Mouse (Mus musculus) midbrain, embryonic 14.5 days (tissue): ENCODE data around the gene Aknad1. TPM values are rescaled to one million over a fixed set of nuclear protein-coding genes. Genes with fewer than 3 reads are reported as not detected.

Experiments used
- ATAC-seq: fragments of 200-750 bp; cut with Nextera tagmentation; 2 replicates; pipeline ENCODE4 v1.8.0; 2017; ENCODE audit warnings: moderate number of reproducible peaks, moderate library complexity; ENCODE audit not compliant: low FRiP score, low TSS enrichment
- DNase-seq: peaks from one replicate; pipeline ENCODE4 v3.0.0-alpha.2; 2015
- H3K27ac ChIP-seq: fragments of 300-500 bp; sonication (generic); replicated peaks from 2 replicates; pipeline ENCODE4 v1.5.1; 2014; ENCODE audit warnings: mild to moderate bottlenecking, low read depth, low read length, moderate library complexity
- H3K27me3 ChIP-seq: fragments of 300-500 bp; sonication (generic); 2 replicates; pipeline ENCODE4 v1.6.1; 2014; ENCODE audit warnings: low read length, control low read depth, mixed read lengths; ENCODE audit not compliant: control insufficient read depth, insufficient read depth
- H3K36me3 ChIP-seq: fragments of 300-500 bp; sonication (generic); 2 replicates; pipeline ENCODE4 v1.6.1; 2014; ENCODE audit warnings: low read length, control low read depth; ENCODE audit not compliant: control insufficient read depth, insufficient read depth
- H3K4me1 ChIP-seq: fragments of 300-500 bp; sonication (generic); 2 replicates; pipeline ENCODE4 v1.6.1; 2014; ENCODE audit warnings: mild to moderate bottlenecking, antibody characterized with exemption, low read length, control low read depth; ENCODE audit not compliant: control insufficient read depth, insufficient read depth
- H3K4me2 ChIP-seq: fragments of 300-500 bp; sonication (generic); 2 replicates; pipeline ENCODE4 v1.6.1; 2014; ENCODE audit warnings: mild to moderate bottlenecking, low read length, moderate library complexity
- H3K4me3 ChIP-seq: fragments of 300-500 bp; sonication (generic); replicated peaks from 2 replicates; pipeline ENCODE4 v1.5.1; 2014; ENCODE audit warnings: low read depth, low read length
- H3K9ac ChIP-seq: fragments of 300-500 bp; sonication (generic); replicated peaks from 2 replicates; pipeline ENCODE4 v1.6.1; 2014; ENCODE audit warnings: mild to moderate bottlenecking, low read length, moderate library complexity
- H3K9me3 ChIP-seq: fragments of 300-500 bp; sonication (generic); 2 replicates; pipeline ENCODE4 v1.6.1; 2016; ENCODE audit warnings: low read length, control low read depth, mixed read lengths; ENCODE audit not compliant: control insufficient read depth
- WGBS: fragments of 180-500 bp; shearing (Covaris S2); extraction: QIAGEN DNeasy Blood & Tissue Kit; methylation state at CpG from one replicate; pipeline ENCODE4 v1.1.7; 2014; 5-methylcytosine and 5-hydroxymethylcytosine counted together
- polyA plus RNA-seq: library from polyadenylated mRNA; unstranded; fragments of >200 nt; fragmentation: Nextera tagmentation; extraction: Ambion mirVana; gene quantifications from 2 replicates; pipeline ENCODE4 v1.2.1, GENCODE M21; 2014

Gene Aknad1
- polyA plus RNA-seq, 1 experiment from 2014 or later = not detected

DNA sequence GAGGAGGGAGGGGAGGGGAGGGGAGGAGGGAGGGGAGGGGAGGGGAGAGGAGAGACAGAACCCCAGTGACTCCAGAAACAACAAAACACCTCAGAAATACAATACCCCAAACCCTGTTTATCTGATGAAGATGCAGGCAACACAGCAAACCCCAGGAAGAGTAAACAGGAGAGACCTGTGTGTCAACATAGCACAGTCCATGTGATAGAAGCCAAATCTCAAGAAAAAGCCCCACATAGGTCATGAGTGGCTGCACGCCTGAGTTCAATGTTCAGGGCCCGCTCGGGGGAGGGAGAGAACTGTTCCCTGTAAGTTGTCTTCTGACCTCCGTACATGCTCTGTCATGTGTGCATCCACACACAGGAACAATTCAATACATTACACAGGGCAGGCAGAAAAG is 56.9 kb downstream of the Aknad1 start:
- H3K9ac ChIP-seq = no peak overlapping the region
- H3K36me3 ChIP-seq = peaks cover 42% of the 10 kb centered on the region
- H3K9me3 ChIP-seq = no peaks in the 10 kb centered on the region
- no peaks in the 10 kb centered on the region for H3K4me1 ChIP-seq
- 92% methylated on average over 4 of the region's 4 CpGs for WGBS
- ATAC-seq = no peak
- no peaks in the 10 kb centered on the region for H3K27me3 ChIP-seq
- no peak overlapping the region for H3K4me2 ChIP-seq
- no peak overlapping the region for H3K4me3 ChIP-seq
- no peak for DNase-seq
- H3K27ac ChIP-seq = no peak overlapping the region

DNA sequence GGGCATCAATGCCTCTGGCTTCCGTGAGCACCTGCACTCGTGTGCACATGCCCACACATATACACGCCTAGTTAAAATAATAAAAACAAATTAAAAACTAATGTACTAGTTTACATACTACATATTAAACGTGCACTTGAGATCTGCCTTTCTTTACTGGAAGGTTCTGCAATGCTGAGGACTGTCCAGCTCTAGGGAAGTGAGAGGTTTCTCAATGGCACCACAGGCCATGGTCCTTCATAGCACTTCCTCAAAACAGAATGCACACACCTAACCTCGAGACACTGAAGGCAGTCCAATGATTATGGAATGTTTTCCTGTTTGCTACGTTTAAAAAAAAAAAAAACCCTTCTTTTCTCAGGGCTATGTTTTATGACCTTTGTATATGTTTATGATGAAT is 58.3 kb downstream of the Aknad1 start:
- Histone ChIP-seq H3K4me3 (no peak overlapping the region), H3K4me2 (no peak overlapping the region), H3K36me3 (peaks cover 44% of the 10 kb centered on the region), H3K27me3 (no peaks in the 10 kb centered on the region), H3K27ac (no peak overlapping the region), H3K9me3 (no peaks in the 10 kb centered on the region), H3K4me1 (no peaks in the 10 kb centered on the region), H3K9ac (no peak overlapping the region)
- no peak for DNase-seq
- no peak for ATAC-seq
- WGBS = 95% methylated on average over 6 of the region's 6 CpGs

DNA sequence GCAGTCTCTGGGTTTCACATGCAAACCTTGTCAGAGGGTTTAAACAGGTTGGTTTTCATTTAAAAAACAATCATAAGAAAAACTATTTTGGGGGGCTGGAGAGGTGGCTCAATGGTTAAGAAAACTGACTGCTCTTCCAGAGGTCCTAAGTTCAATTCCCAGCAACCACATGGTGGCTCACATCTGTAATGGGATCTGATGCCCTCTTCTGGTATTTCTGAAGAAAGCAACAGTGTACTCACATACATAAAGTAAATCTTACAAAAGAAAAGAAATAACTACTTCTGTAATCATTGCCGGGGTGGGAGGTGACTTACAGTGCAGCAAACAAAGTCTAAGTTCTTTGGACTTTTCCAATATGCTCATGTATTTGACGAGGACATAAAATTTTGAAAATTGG is 58.9 kb downstream of the Aknad1 start:
- H3K4me1 ChIP-seq = no peaks in the 10 kb centered on the region
- 89% methylated on average over 2 of the region's 2 CpGs for WGBS

DNA sequence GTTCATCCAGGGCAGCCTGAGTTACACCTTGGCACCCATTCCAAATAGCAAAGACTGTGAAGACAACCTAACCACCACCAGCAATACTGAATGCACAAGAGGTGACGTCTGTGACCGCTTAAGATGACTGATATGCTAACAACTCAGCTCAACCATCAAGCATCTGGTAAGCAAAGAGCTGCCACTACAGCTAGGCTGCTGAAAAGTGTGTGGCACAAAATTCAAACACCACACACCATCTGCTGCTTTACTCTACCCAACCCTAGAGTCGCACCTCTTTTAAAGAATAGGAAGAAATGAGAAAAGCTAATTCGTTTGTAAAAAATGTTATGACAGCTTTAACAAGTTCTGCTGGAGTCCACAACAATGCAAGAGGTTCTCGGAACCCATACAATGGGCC is 66.2 kb downstream of the Aknad1 start:
- Histone ChIP-seq H3K4me1 (no peaks in the 10 kb centered on the region), H3K9me3 (no peaks in the 10 kb centered on the region), H3K27me3 (no peaks in the 10 kb centered on the region), H3K4me3 (no peak overlapping the region), H3K36me3 (peaks cover 22% of the 10 kb centered on the region), H3K27ac (no peak overlapping the region), H3K4me2 (no peak overlapping the region), H3K9ac (no peak overlapping the region)
- DNase-seq (no peak), ATAC-seq (no peak)
- WGBS = 92% methylated on average over 5 of the region's 5 CpGs

More for the DNA sequence above, 58.9 kb downstream of the Aknad1 start:
- no peak for ATAC-seq
- Histone ChIP-seq H3K4me2 (no peak overlapping the region), H3K27me3 (no peaks in the 10 kb centered on the region), H3K36me3 (peaks cover 44% of the 10 kb centered on the region), H3K4me3 (no peak overlapping the region), H3K9ac (no peak overlapping the region), H3K9me3 (no peaks in the 10 kb centered on the region), H3K27ac (no peak overlapping the region)
- DNase-seq = no peak

DNA sequence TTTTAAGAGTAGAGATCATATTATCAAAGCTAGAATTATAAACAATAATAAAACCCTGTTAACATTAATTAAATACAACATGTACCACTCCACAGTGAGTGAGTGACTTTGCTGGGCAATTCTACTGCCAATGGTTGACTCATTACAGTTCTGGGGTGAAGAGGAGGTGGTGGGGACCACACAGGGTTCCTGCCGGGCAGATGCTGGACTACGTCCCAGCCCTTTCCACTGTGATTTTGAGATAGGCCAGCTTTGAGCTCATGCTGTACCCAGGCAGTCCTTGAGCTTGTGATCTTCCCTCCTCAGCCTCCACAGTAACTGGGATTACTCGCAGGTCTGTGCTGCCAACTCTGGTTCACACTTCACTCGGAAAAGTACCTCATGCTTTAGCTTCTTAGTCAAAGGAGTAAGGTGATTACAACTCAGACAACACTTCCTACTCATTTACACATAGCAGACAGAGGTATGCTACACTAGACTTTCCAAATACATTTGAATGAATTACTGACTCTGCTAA is 71.3 kb downstream of the Aknad1 start:
- no peak for DNase-seq
- no peak overlapping the region for H3K9ac ChIP-seq
- no peak overlapping the region for H3K4me3 ChIP-seq
- H3K27ac ChIP-seq = no peak overlapping the region
- H3K4me2 ChIP-seq = no peak overlapping the region
- no peaks in the 10 kb centered on the region for H3K4me1 ChIP-seq
- 0 out of 2 replicates have a peak, but pooled peaks cover 6% of the 10 kb centered on the region for H3K36me3 ChIP-seq
- no peak for ATAC-seq
- H3K27me3 ChIP-seq = no peaks in the 10 kb centered on the region
- 90% methylated on average over 4 of the region's 4 CpGs for WGBS
- no peaks in the 10 kb centered on the region for H3K9me3 ChIP-seq

DNA sequence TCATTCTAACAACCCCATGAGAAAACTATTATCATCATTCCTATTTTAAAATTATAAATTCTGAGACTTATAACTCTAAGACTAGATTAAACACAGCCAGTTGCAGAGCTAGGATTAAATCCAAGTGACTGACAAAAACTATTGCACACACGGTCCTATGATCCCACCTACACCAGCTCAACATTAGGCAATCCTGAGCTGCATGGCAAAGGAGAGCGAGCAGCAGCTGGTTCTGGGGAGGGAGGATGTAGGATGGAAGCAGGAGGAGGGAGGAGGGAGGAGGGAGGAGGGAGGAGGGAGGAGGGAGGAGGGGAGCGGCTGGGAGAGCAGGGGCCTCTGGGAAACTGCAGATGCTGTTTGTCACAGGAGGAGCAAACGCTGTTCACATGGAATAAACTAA is 76.2 kb downstream of the Aknad1 start:
- no peak overlapping the region for H3K4me2 ChIP-seq
- H3K4me3 ChIP-seq = no peak overlapping the region
- H3K36me3 ChIP-seq = 0 out of 2 replicates have a peak, but pooled peaks cover 6% of the 10 kb centered on the region
- no peaks in the 10 kb centered on the region for H3K4me1 ChIP-seq
- ATAC-seq = no peak
- DNase-seq = no peak
- no peak overlapping the region for H3K9ac ChIP-seq
- H3K9me3 ChIP-seq = no peaks in the 10 kb centered on the region
- H3K27me3 ChIP-seq = no peaks in the 10 kb centered on the region
- H3K27ac ChIP-seq = no peak overlapping the region
- WGBS = 79% methylated on average over 4 of the region's 4 CpGs

DNA sequence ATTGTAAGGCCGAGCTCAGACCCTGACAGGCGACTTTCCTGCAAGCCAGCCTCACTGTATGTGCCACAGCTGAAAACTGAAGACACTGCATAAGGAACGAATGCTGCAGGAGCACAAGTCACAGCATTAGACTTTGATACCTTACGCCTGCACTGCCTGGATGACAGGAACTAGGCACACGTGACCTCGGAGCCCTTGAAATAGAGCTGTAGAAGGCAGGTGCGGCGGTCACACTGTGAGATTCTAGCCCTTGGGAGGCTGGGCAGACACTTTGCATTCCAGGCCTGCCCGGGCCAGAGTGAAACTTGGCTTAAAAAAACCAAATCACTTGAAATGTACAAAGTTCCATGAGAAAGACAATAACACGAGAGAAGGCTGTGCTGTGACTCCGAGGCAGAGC is 91.0 kb downstream of the Aknad1 start:
- 88% methylated on average over 11 of the region's 11 CpGs for WGBS
- no peak for ATAC-seq

DNA sequence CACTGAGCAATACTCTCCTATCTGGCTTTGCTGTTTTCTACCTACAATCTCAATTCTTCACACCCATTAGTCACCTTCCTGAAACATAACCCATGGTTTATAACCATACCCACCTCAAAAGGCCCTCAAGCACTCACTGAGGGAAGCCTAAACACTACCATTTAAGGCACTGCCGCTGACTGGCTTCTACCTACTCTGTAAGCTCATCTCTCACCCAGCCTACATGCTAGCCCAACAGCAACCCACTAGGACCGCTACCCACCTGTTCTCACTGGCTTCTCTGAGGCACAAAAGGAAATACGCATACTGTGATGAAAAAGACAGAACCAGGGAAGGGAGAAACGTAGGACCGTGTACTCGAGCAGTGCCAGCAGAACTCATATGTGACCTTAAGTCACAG is 92.3 kb downstream of the Aknad1 start:
- DNase-seq (no peak), ATAC-seq (no peak)
- Histone ChIP-seq H3K4me1 (no peaks in the 10 kb centered on the region), H3K27me3 (no peaks in the 10 kb centered on the region), H3K9ac (no peak overlapping the region), H3K4me3 (no peak overlapping the region), H3K4me2 (no peak overlapping the region), H3K9me3 (no peaks in the 10 kb centered on the region), H3K36me3 (peaks cover 3% of the 10 kb centered on the region; the same call in 1 of the 2 replicates), H3K27ac (no peak overlapping the region)
- 96% methylated on average over 6 of the region's 6 CpGs for WGBS

More for the DNA sequence above, 91.0 kb downstream of the Aknad1 start:
- Histone ChIP-seq H3K4me2 (no peak overlapping the region), H3K9me3 (no peaks in the 10 kb centered on the region), H3K27me3 (no peaks in the 10 kb centered on the region), H3K4me3 (no peak overlapping the region), H3K36me3 (peaks cover 6% of the 10 kb centered on the region; the same call in 1 of the 2 replicates), H3K27ac (no peak overlapping the region), H3K4me1 (no peaks in the 10 kb centered on the region), H3K9ac (no peak overlapping the region)
- no peak for DNase-seq
